Mouse (Mus musculus): ENCODE data around the gene Plscr2. TPM values are rescaled to one million over a fixed set of nuclear protein-coding genes. Genes with fewer than 3 reads are reported as not detected.

The Plscr2 gene
- polyA plus RNA-seq (2012; rRNA removed), result 1.9 and 3.3 TPM in 2 replicates

GRCm38 (mm10) chr9:92275486-92276207 is at the start of gene Plscr2:
Gene Plscr2 (plus strand): TSS chr9:92275602.
- no peak for DNase-seq
- H3K27ac ChIP-seq (ENCODE audit: control insufficient read depth, insufficient read depth, low read length), result no peak within 1 kb of the TSS
- H3K36me3 ChIP-seq (ENCODE audit: control insufficient read depth, insufficient read depth, low read length), result no peaks in the 10 kb centered on the region
- H3K4me3 ChIP-seq (ENCODE audit: control insufficient read depth, insufficient read depth, low read length), result no peak within 1 kb of the TSS
- WGBS, result 88% methylated on average over 9 of the region's 9 CpGs
- peaks cover 2% of the 10 kb centered on the region for H3K4me1 ChIP-seq (replicated peaks; ENCODE audit: control insufficient read depth, insufficient read depth, low read length)
- TF ChIP-seq CTCF (IDR thresholded peaks at IDR 0.05; ENCODE audit: borderline replicate concordance, control insufficient read depth, extremely low read depth, insufficient read depth, low read length, poor library complexity), result no peak
- TF ChIP-seq POLR2A (IDR thresholded peaks at IDR 0.05; ENCODE audit: control insufficient read depth, extremely low read depth, insufficient read depth, low read length, poor library complexity), result no peak
- H3K27me3 ChIP-seq (ENCODE audit: control insufficient read depth, insufficient read depth, low read length), result no peaks in the 10 kb centered on the region

GRCm38 (mm10) chr9:92226127-92226655 is 49.2 kb upstream of the Plscr2 start:
- Histone ChIP-seq H3K27ac (ENCODE audit: control insufficient read depth, insufficient read depth, low read length) (no peak overlapping the region), H3K4me3 (ENCODE audit: control insufficient read depth, insufficient read depth, low read length) (no peak overlapping the region), H3K27me3 (ENCODE audit: control insufficient read depth, insufficient read depth, low read length) (no peaks in the 10 kb centered on the region), H3K36me3 (ENCODE audit: control insufficient read depth, insufficient read depth, low read length) (no peaks in the 10 kb centered on the region), H3K4me1 (replicated peaks; ENCODE audit: control insufficient read depth, insufficient read depth, low read length) (no peaks in the 10 kb centered on the region; the same call in 1 of the 2 replicates)
- WGBS, result 65% methylated on average over 3 of the region's 3 CpGs
- TF ChIP-seq POLR2A (IDR thresholded peaks at IDR 0.05; ENCODE audit: control insufficient read depth, extremely low read depth, insufficient read depth, low read length, poor library complexity) (no peak), CTCF (IDR thresholded peaks at IDR 0.05; ENCODE audit: borderline replicate concordance, control insufficient read depth, extremely low read depth, insufficient read depth, low read length, poor library complexity) (no peak)
- no peak for DNase-seq

GRCm38 (mm10) chr9:92226795-92227194 is 48.6 kb upstream of the Plscr2 start:
- DNase-seq, result no peak

GRCm38 (mm10) chr9:92228867-92229832 is 46.3 kb upstream of the Plscr2 start:
- Histone ChIP-seq H3K4me3 (ENCODE audit: control insufficient read depth, insufficient read depth, low read length) (no peak overlapping the region), H3K36me3 (ENCODE audit: control insufficient read depth, insufficient read depth, low read length) (no peaks in the 10 kb centered on the region), H3K27me3 (ENCODE audit: control insufficient read depth, insufficient read depth, low read length) (no peaks in the 10 kb centered on the region), H3K27ac (ENCODE audit: control insufficient read depth, insufficient read depth, low read length) (no peak overlapping the region), H3K4me1 (replicated peaks; ENCODE audit: control insufficient read depth, insufficient read depth, low read length) (no peaks in the 10 kb centered on the region; the same call in 1 of the 2 replicates)
- 78% methylated on average over 16 of the region's 16 CpGs for WGBS
- TF ChIP-seq POLR2A (IDR thresholded peaks at IDR 0.05; ENCODE audit: control insufficient read depth, extremely low read depth, insufficient read depth, low read length, poor library complexity), result no peak
- TF ChIP-seq CTCF (IDR thresholded peaks at IDR 0.05; ENCODE audit: borderline replicate concordance, control insufficient read depth, extremely low read depth, insufficient read depth, low read length, poor library complexity), result no peak
- DNase-seq, result no peak

More at GRCm38 (mm10) chr9:92226795-92227194, 48.6 kb upstream of the Plscr2 start:
- Histone ChIP-seq H3K4me1 (replicated peaks; ENCODE audit: control insufficient read depth, insufficient read depth, low read length) (no peaks in the 10 kb centered on the region; the same call in 1 of the 2 replicates), H3K4me3 (ENCODE audit: control insufficient read depth, insufficient read depth, low read length) (no peak overlapping the region), H3K36me3 (ENCODE audit: control insufficient read depth, insufficient read depth, low read length) (no peaks in the 10 kb centered on the region), H3K27ac (ENCODE audit: control insufficient read depth, insufficient read depth, low read length) (no peak overlapping the region), H3K27me3 (ENCODE audit: control insufficient read depth, insufficient read depth, low read length) (no peaks in the 10 kb centered on the region)
- 57% methylated on average over 3 of the region's 3 CpGs for WGBS
- no peak for TF ChIP-seq POLR2A (IDR thresholded peaks at IDR 0.05; ENCODE audit: control insufficient read depth, extremely low read depth, insufficient read depth, low read length, poor library complexity)
- TF ChIP-seq CTCF (IDR thresholded peaks at IDR 0.05; ENCODE audit: borderline replicate concordance, control insufficient read depth, extremely low read depth, insufficient read depth, low read length, poor library complexity), result no peak

- WGBS, result 67% methylated on average over 2 of the region's 2 CpGs
- no peak overlapping the region for H3K27ac ChIP-seq (ENCODE audit: control insufficient read depth, insufficient read depth, low read length)
- H3K27me3 ChIP-seq (ENCODE audit: control insufficient read depth, insufficient read depth, low read length), result no peaks in the 10 kb centered on the region
- no peaks in the 10 kb centered on the region; the same call in 1 of the 2 replicates for H3K4me1 ChIP-seq (replicated peaks; ENCODE audit: control insufficient read depth, insufficient read depth, low read length)
- no peak for DNase-seq
- TF ChIP-seq CTCF (IDR thresholded peaks at IDR 0.05; ENCODE audit: borderline replicate concordance, control insufficient read depth, extremely low read depth, insufficient read depth, low read length, poor library complexity) (no peak), POLR2A (IDR thresholded peaks at IDR 0.05; ENCODE audit: control insufficient read depth, extremely low read depth, insufficient read depth, low read length, poor library complexity) (no peak)
- H3K36me3 ChIP-seq (ENCODE audit: control insufficient read depth, insufficient read depth, low read length), result no peaks in the 10 kb centered on the region
- H3K4me3 ChIP-seq (ENCODE audit: control insufficient read depth, insufficient read depth, low read length), result no peak overlapping the region
These were observed 45.6 kb upstream of the Plscr2 start for GRCm38 (mm10) chr9:92229833-92230205.

GRCm38 (mm10) chr9:92234901-92235458 is 40.4 kb upstream of the Plscr2 start:
- 97% methylated on average over 11 of the region's 11 CpGs for WGBS
- no peaks in the 10 kb centered on the region for H3K4me1 ChIP-seq (replicated peaks; ENCODE audit: control insufficient read depth, insufficient read depth, low read length)
- DNase-seq, result no peak
- TF ChIP-seq POLR2A (IDR thresholded peaks at IDR 0.05; ENCODE audit: control insufficient read depth, extremely low read depth, insufficient read depth, low read length, poor library complexity), result no peak
- no peak for TF ChIP-seq CTCF (IDR thresholded peaks at IDR 0.05; ENCODE audit: borderline replicate concordance, control insufficient read depth, extremely low read depth, insufficient read depth, low read length, poor library complexity)
- H3K36me3 ChIP-seq (ENCODE audit: control insufficient read depth, insufficient read depth, low read length), result no peaks in the 10 kb centered on the region
- H3K27me3 ChIP-seq (ENCODE audit: control insufficient read depth, insufficient read depth, low read length), result no peaks in the 10 kb centered on the region
- no peak overlapping the region for H3K27ac ChIP-seq (ENCODE audit: control insufficient read depth, insufficient read depth, low read length)
- no peak overlapping the region for H3K4me3 ChIP-seq (ENCODE audit: control insufficient read depth, insufficient read depth, low read length)

All from thymus, adult 2 months (tissue).